Mouse (Mus musculus) neural tube, embryonic 13.5 days (tissue): ENCODE results near the gene Cd300lg. TPM values are rescaled to one million over a fixed set of nuclear protein-coding genes. Genes with fewer than 3 reads are reported as not detected.

Source experiments
- ATAC-seq: fragments of 200-750 bp; cut with Nextera tagmentation; 2 replicates; pipeline ENCODE4 v1.8.0; 2017; ENCODE audit warnings: low read depth, mild to moderate bottlenecking, moderate TSS enrichment, moderate library complexity
- H3K27ac ChIP-seq: fragments of 300-500 bp; sonication (generic); replicated peaks from 2 replicates; pipeline ENCODE4 v1.5.1; 2015; ENCODE audit warnings: moderate library complexity, mild to moderate bottlenecking, inconsistent platforms
- H3K27me3 ChIP-seq: fragments of 300-500 bp; sonication (generic); 2 replicates; pipeline ENCODE4 v1.6.1; 2015; ENCODE audit warnings: mild to moderate bottlenecking, inconsistent platforms
- H3K36me3 ChIP-seq: fragments of 300-500 bp; sonication (generic); 2 replicates; pipeline ENCODE4 v1.6.1; 2015; ENCODE audit warnings: mild to moderate bottlenecking, inconsistent platforms
- H3K4me1 ChIP-seq: fragments of 300-500 bp; sonication (generic); replicated peaks from 2 replicates; pipeline ENCODE4 v1.6.1; 2015; ENCODE audit warnings: inconsistent platforms
- H3K4me2 ChIP-seq: fragments of 300-500 bp; sonication (generic); 2 replicates; pipeline ENCODE4 v1.6.1; 2015; ENCODE audit warnings: inconsistent platforms, mild to moderate bottlenecking, moderate library complexity
- H3K4me3 ChIP-seq: fragments of 300-500 bp; sonication (generic); 2 replicates; pipeline ENCODE4 v1.5.1; 2015; ENCODE audit warnings: mild to moderate bottlenecking, inconsistent platforms
- H3K9ac ChIP-seq: fragments of 300-500 bp; sonication (generic); 2 replicates; pipeline ENCODE4 v1.6.1; 2015; ENCODE audit warnings: moderate library complexity, mild to moderate bottlenecking, inconsistent platforms
- H3K9me3 ChIP-seq: fragments of 300-500 bp; sonication (generic); 2 replicates; pipeline ENCODE4 v1.6.1; 2016; ENCODE audit warnings: inconsistent platforms
- WGBS: fragments of 180-500 bp; shearing (Covaris S2); methylation state at CpG from one replicate; pipeline ENCODE4 v1.1.7; 2015; 5-methylcytosine and 5-hydroxymethylcytosine counted together
- polyA plus RNA-seq: library from polyadenylated mRNA; unstranded; fragments of >200 nt; fragmentation: Nextera tagmentation; extraction: Ambion mirVana; gene quantifications from 2 replicates; pipeline ENCODE4 v1.2.1, GENCODE M21; 2015

Cd300lg gene
- polyA plus RNA-seq, 1 experiment from 2014 or later: 0.45 TPM

DNA sequence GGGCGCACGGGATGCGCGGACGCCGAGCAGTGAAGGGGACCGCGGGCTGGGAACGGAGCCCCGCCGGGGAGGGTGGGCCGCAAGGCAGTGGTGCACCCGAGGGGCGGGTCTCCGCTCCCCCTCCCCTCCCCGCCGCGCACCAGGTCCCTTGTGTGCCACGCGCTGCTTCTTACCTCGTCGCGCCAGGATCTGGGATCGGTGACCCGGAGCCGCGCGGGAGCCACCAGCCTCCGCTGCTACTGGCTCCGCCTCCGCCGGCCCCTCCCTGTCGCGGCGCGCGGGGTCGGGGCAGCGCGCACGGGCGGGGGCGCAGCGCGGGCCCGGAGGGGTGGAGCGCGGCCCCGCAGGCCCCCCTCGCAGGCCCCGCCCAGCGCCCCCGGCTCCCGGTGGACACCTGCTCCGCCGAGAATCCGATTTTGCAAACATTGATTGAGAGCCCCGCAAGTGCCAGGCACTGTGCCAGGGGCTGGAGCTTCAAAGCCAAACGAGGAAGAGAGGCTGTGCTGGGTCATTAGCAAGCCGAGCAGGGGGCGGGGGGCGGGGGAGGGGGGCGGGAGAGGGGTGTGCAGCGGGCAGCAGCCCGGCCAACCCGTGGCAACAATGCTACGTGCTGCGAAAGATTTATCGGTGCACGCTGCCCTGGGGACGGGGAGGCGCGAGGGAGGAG lies 14.5 kb upstream of the Cd300lg start:
- peak; percentile 93 for ATAC-seq
- peak overlapping the region; percentile 65 for H3K4me2 ChIP-seq
- peaks cover 18% of the 10 kb centered on the region for H3K36me3 ChIP-seq
- H3K27ac ChIP-seq: peak overlapping the region; percentile 96
- H3K27me3 ChIP-seq: no peaks in the 10 kb centered on the region
- H3K4me3 ChIP-seq: peak overlapping the region; percentile 62
- under 1% methylated on average over 61 of the region's 73 CpGs for WGBS
- no peaks in the 10 kb centered on the region for H3K9me3 ChIP-seq
- peak overlapping the region; percentile 86 for H3K9ac ChIP-seq
- H3K4me1 ChIP-seq: peaks cover 52% of the 10 kb centered on the region

DNA sequence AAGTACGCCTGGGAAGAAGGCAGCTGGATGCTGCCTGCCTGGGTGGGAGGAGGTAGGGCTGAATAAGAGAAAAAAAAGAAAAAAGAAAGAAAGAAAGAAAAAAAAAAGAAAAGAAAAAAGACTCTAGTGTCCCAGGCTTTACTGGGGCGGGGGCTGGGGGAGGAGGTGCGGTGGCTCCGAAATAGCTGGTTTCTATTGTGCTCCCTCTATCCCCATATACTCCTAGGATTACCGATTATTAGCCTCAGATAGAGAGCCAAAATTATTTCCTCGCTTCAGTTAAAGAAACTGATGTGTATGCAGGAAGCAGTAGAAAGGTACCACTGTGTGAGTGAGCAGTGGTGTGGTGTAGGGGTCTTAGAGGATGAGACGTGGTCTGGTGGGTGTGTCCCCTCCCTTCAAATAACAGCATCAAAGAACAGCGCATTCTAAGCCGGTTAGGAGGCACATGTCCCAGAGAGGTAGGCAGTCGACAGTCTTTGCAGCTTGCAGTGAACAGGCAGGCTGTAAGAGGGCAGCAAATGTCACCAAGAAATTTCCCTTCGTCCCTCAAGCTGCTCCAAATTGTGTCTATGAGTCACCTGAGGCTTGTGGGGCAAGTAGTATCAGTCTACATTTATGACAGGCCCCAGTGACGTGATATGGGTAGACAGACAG lies 13.8 kb upstream of the Cd300lg start:
- Histone ChIP-seq H3K36me3 (peaks cover 11% of the 10 kb centered on the region), H3K4me2 (peak overlapping the region; percentile 65), H3K4me1 (peaks cover 52% of the 10 kb centered on the region), H3K27me3 (no peaks in the 10 kb centered on the region), H3K9ac (peak overlapping the region; percentile 86), H3K9me3 (no peaks in the 10 kb centered on the region), H3K27ac (peak overlapping the region; percentile 96), H3K4me3 (peak overlapping the region; percentile 62)
- ATAC-seq: peak; percentile 17; the same call in 1 of the 2 replicates
- WGBS: 3% methylated on average over 12 of the region's 12 CpGs

DNA sequence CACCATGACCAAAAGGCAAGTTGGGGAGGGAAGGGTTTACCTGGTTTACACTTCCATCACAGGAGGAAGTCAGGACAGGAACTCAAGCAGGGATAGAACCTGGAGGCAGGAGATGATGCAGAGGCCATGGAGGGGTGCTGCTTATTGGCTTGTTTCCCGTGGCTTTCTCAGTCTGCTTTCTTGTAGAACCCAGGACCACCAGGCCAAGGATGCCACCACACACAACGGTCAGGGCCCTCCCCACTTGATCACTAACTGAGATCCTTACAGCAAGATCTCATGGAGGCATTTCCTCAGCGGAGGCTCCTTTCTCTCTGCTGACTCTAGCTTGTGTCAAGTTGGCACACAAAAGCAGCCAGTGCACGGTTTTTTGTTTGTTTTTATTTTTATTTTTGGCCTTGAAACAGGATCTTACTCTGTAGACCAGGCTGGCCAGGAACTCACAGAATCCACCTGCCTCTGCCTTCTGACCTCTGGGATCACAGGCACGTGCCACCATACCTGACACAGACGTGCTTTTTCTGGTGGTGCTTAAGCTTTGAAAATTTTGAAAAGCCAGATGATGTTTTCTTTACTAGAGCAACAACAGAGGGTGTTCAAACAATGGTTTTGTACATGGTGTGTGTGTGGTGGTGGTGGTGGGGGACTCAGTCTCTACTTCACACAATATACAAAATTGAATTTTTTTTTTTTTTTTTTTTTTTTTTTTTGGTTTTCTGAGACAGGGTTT lies 13.1 kb upstream of the Cd300lg start, which contains the start of gene Mpp3:
Gene Mpp3 (minus strand): TSS at position 375 of the 730 bp plus-strand sequence.
- 77% methylated on average over 6 of the region's 6 CpGs for WGBS
- Histone ChIP-seq H3K27ac (peak within 1 kb of the TSS; percentile 96), H3K4me1 (peaks cover 50% of the 10 kb centered on the region), H3K4me2 (peak within 1 kb of the TSS; percentile 65), H3K9me3 (no peaks in the 10 kb centered on the region), H3K9ac (peak within 1 kb of the TSS; percentile 86), H3K36me3 (peaks cover 5% of the 10 kb centered on the region; the same call in 1 of the 2 replicates), H3K27me3 (no peaks in the 10 kb centered on the region), H3K4me3 (peak within 1 kb of the TSS; percentile 62)
- ATAC-seq: no peak

DNA sequence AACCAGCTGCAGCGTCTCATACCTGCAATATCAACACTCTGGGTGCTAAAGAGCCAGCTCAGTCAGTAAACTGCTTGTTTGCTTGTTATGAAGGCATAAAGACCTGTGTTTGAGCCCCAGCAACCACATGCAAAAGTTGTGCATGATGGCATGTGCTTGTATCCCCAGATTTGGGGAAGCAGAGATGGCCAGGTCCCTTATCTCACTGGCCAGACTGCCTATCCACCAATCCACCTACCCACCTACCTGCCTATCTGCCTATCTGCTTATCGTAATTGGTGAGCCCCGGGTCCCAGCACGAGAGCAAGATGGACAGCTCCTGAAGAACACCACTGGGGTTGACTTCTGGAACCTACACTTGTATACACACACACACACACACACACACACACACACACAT lies 12.0 kb upstream of the Cd300lg start:
- WGBS: 90% methylated on average over 4 of the region's 4 CpGs
- no peaks in the 10 kb centered on the region for H3K27me3 ChIP-seq
- H3K9ac ChIP-seq: no peak overlapping the region
- H3K27ac ChIP-seq: no peak overlapping the region
- H3K9me3 ChIP-seq: no peaks in the 10 kb centered on the region
- H3K4me3 ChIP-seq: no peak overlapping the region
- no peak overlapping the region for H3K4me2 ChIP-seq
- peaks cover 39% of the 10 kb centered on the region for H3K4me1 ChIP-seq
- no peaks in the 10 kb centered on the region for H3K36me3 ChIP-seq
- no peak for ATAC-seq

DNA sequence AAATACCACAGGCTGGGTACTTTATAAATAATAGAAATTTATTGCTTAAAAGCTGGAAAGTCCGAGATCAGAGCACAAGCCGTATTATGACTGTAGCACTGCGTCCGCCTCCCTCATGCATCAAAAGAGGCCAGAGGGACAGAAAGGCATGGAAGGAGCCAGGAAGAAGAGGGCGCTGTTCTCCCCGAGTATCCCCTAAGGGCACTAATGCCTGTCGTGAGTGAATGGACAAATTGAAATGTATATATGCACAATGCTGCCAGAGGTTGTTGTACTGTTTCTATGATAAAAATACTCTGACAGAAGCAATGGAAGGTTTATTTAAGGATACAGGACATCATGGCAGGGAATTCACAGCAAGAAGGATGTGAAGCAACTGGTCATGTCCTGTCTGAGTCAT lies 11.3 kb upstream of the Cd300lg start:
- Histone ChIP-seq H3K9ac (no peak overlapping the region), H3K36me3 (no peaks in the 10 kb centered on the region), H3K4me2 (no peak overlapping the region), H3K4me1 (peaks cover 37% of the 10 kb centered on the region), H3K4me3 (no peak overlapping the region), H3K27ac (no peak overlapping the region), H3K27me3 (no peaks in the 10 kb centered on the region), H3K9me3 (no peaks in the 10 kb centered on the region)
- WGBS: 19% methylated on average over 7 of the region's 7 CpGs
- ATAC-seq: no peak

DNA sequence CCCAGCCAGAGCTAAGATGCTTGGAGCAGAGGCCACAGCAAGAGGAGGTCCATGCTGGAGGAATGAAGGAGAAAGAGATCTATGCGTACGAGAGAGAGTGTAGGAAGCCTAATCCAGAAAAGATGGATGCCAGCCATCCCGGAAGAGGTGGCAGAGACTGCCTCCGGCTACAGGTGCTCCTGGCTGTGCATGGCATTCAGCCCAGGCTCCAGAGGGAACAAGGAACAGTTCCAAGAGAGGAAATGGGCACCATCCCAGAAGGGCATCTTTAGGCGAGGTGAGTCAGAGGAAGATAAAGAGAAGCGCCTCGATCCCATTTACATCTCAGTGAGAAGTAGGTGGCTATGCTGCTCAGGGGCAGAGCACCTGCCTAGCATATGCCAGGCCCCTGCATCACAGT lies 10.2 kb upstream of the Cd300lg start:
- Histone ChIP-seq H3K27ac (no peak overlapping the region), H3K4me1 (peaks cover 28% of the 10 kb centered on the region), H3K27me3 (no peaks in the 10 kb centered on the region), H3K4me2 (no peak overlapping the region), H3K9me3 (no peaks in the 10 kb centered on the region), H3K9ac (no peak overlapping the region), H3K4me3 (no peak overlapping the region), H3K36me3 (no peaks in the 10 kb centered on the region)
- ATAC-seq: no peak
- 71% methylated on average over 7 of the region's 7 CpGs for WGBS

DNA sequence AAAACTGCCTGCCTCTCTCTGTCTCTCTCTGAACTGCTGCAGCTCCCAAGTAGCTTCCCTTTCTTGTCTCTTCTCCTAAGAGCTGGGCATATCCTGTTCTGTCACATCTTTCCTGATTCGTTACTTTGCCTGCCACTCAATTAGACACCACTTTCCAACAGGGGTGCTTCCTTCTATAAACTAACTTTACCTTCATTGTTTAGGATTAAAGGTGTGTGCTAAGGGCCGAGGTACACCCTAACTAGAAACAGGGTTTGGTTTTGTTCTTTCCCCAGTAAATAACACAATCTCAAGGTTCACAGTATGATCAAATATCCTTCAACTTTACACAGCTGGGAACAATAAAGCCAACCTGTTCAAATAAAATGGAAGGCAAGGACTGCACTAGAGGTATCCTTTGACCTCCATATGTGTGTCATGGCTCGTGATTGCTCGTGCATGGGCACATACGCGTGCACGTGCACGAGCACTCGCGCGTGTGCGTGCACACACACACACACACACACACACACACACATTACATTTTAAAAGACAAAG lies 8.2 kb upstream of the Cd300lg start:
- no peaks in the 10 kb centered on the region for H3K27me3 ChIP-seq
- no peak overlapping the region for H3K27ac ChIP-seq
- no peak overlapping the region for H3K9ac ChIP-seq
- 92% methylated on average over 12 of the region's 12 CpGs for WGBS
- no peaks in the 10 kb centered on the region for H3K9me3 ChIP-seq
- ATAC-seq: no peak
- peaks cover 17% of the 10 kb centered on the region for H3K4me1 ChIP-seq
- no peaks in the 10 kb centered on the region for H3K36me3 ChIP-seq
- H3K4me3 ChIP-seq: no peak overlapping the region
- no peak overlapping the region for H3K4me2 ChIP-seq

DNA sequence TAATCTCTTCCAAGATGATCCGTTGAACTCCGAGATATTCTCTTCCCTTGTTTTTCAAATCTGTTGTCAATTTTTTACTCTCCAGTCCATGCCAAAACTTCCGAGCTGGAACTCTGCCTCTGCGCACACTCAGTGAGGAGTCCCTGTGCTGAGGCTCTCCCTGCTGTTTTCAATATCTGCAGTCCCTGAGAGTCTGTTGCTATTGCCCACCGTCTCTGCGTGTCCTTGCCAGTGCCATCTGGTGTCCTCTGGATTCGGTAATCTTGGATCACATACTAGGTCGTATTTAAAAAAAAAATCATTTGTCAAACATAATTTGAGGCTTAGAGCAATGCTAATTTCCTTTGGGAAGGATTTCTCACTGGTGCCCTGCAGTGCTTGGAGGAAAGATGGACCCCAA lies 6.4 kb upstream of the Cd300lg start:
- 51% methylated on average over 8 of the region's 8 CpGs for WGBS
- Histone ChIP-seq H3K36me3 (no peaks in the 10 kb centered on the region), H3K4me2 (no peak overlapping the region), H3K4me3 (no peak overlapping the region), H3K27ac (no peak overlapping the region), H3K27me3 (no peaks in the 10 kb centered on the region), H3K4me1 (peaks cover 12% of the 10 kb centered on the region), H3K9ac (no peak overlapping the region), H3K9me3 (no peaks in the 10 kb centered on the region)
- no peak for ATAC-seq

DNA sequence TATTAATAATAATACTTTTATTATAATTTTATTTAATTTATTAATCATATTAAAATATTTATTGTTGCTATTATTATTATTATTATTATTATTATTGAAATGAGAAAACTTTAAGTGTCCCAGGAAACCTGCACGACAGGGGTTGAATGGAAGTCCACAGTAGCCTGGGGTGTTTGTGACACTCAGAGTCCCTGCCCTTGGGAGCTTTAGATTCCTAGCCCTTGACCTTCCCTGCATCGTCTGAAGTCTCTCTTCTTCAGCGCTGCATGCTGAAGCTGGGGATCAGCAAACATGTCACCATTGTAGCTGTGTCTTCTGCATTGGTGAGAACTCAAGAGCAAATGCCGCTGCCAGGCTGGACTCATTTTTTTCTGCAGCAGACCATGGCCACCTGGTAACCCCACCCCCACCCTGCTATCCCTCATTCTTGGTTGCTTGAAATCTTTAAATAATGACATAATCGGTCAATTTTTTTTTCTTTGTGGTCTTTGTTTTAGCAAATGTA lies 5.8 kb upstream of the Cd300lg start:
- Histone ChIP-seq H3K27me3 (no peaks in the 10 kb centered on the region), H3K4me3 (no peak overlapping the region), H3K4me2 (no peak overlapping the region), H3K4me1 (peaks cover 7% of the 10 kb centered on the region; the same call in 1 of the 2 replicates), H3K27ac (no peak overlapping the region), H3K36me3 (no peaks in the 10 kb centered on the region), H3K9ac (no peak overlapping the region), H3K9me3 (no peaks in the 10 kb centered on the region)
- WGBS: 76% methylated on average over 5 of the region's 5 CpGs
- no peak for ATAC-seq

DNA sequence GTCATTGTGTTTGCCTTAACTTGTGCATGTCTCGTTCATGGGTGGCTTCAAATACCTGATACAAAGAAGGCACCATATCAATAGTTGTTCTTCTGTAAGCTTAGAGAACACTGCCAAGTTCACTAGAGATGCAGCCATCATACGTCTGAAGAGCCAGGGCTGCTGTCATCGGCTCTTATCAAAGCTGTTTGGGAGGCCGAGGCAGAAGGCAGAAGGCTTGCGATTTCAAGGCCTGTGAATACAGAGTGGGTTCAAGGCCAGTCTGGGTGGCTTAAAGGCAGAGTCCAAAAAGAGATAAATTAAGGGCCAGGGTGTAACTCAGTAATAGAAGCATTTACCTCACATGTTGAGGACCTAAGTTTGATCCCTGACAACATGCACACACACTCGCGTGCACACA lies 5.0 kb upstream of the Cd300lg start:
- 79% methylated on average over 7 of the region's 7 CpGs for WGBS
- no peak overlapping the region for H3K9ac ChIP-seq
- no peak overlapping the region for H3K4me3 ChIP-seq
- no peak overlapping the region for H3K4me2 ChIP-seq
- H3K4me1 ChIP-seq: peaks cover 7% of the 10 kb centered on the region; the same call in 1 of the 2 replicates
- ATAC-seq: no peak
- H3K9me3 ChIP-seq: no peaks in the 10 kb centered on the region
- no peak overlapping the region for H3K27ac ChIP-seq
- H3K36me3 ChIP-seq: no peaks in the 10 kb centered on the region
- H3K27me3 ChIP-seq: no peaks in the 10 kb centered on the region

DNA sequence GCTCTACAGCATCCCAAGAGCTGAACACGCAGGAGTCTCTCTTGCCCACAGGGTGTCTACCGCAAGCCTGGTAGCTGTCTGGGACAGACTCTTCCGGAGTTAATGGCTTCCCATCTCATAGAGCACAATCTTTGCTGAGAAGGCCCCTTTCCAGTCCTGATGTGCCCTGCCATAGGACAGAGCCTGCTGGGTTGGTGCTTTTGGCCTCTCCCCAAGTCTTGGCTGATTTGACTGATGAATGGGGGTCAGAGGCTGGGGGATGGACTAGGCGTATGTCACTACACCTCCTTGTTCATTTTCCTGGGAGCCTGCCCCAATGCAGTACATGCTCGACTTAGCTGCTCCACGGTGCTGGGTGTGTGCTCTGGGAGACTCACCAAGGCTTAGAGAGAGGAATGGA lies 3.5 kb upstream of the Cd300lg start:
- WGBS: 71% methylated on average over 6 of the region's 6 CpGs

More for the DNA sequence above, 3.5 kb upstream of the Cd300lg start:
- H3K4me3 ChIP-seq: no peak overlapping the region
- no peaks in the 10 kb centered on the region for H3K27me3 ChIP-seq
- H3K4me2 ChIP-seq: no peak overlapping the region
- no peak overlapping the region for H3K9ac ChIP-seq
- no peak overlapping the region for H3K27ac ChIP-seq
- no peaks in the 10 kb centered on the region for H3K9me3 ChIP-seq
- no peaks in the 10 kb centered on the region for H3K36me3 ChIP-seq
- peaks cover 7% of the 10 kb centered on the region; the same call in 1 of the 2 replicates for H3K4me1 ChIP-seq
- ATAC-seq: no peak
